Mouse (Mus musculus): ENCODE measurements at regions not wholly inside any gene's neighbourhood (a gene's known extent, or its start where the extent isn't known, plus 50 kb on each side); places are given as distances from the start of the nearest gene placed in this dataset.

- DNase-seq (ENCODE audit: low read depth, low spot score): peak; percentile 58
Observed at GRCm38 (mm10) chrX:129546016-129546415, 203.5 kb upstream of the Diaph2 start.

GRCm38 (mm10) chrX:129547606-129548005, 201.9 kb upstream of the Diaph2 start:
- peak; percentile 42 for DNase-seq (ENCODE audit: low read depth, low spot score)

- no peak for DNase-seq (ENCODE audit: low read depth, low spot score)
Observed at GRCm38 (mm10) chrX:129556001-129556400, 193.5 kb upstream of the Diaph2 start.

- DNase-seq (ENCODE audit: low read depth, low spot score): peak; percentile 36
Observed at GRCm38 (mm10) chrX:129599491-129599890, 150.1 kb upstream of the Diaph2 start.

- DNase-seq (ENCODE audit: low read depth, low spot score): no peak
Observed at GRCm38 (mm10) chrX:129607842-129608241, 141.7 kb upstream of the Diaph2 start.

GRCm38 (mm10) chrX:129611500-129611899, 138.0 kb upstream of the Diaph2 start:
- peak; percentile 44 for DNase-seq (ENCODE audit: low read depth, low spot score)

GRCm38 (mm10) chrX:129637016-129637415, 112.5 kb upstream of the Diaph2 start:
- DNase-seq (ENCODE audit: low read depth, low spot score): no peak

GRCm38 (mm10) chrX:129645106-129645505, 104.4 kb upstream of the Diaph2 start:
- DNase-seq (ENCODE audit: low read depth, low spot score): no peak

GRCm38 (mm10) chrX:129656906-129657305, 92.6 kb upstream of the Diaph2 start:
- DNase-seq (ENCODE audit: low read depth, low spot score): peak; percentile 73

- DNase-seq (ENCODE audit: low read depth, low spot score): no peak
Observed at GRCm38 (mm10) chrX:129690677-129691076, 58.9 kb upstream of the Diaph2 start.
